Mouse (Mus musculus) olfactory bulb, adult 2 months (tissue): ENCODE measurements around the gene Tnfrsf21. TPM values are rescaled to one million over a fixed set of nuclear protein-coding genes. Genes with fewer than 3 reads are reported as not detected.

Source experiments
- H3K27ac ChIP-seq: fragments of 200-500 bp; 2 replicates; pipeline ENCODE4 v1.5.1; 2012; ENCODE audit warnings: low read depth, low read length; ENCODE audit not compliant: insufficient read depth
- H3K4me1 ChIP-seq: fragments of 200-500 bp; 2 replicates; pipeline ENCODE4 v1.6.1; 2012; ENCODE audit warnings: low read length; ENCODE audit not compliant: control insufficient read depth, insufficient read depth
- H3K4me3 ChIP-seq: fragments of 200-500 bp; 2 replicates; pipeline ENCODE4 v1.5.1; 2012; ENCODE audit warnings: mild to moderate bottlenecking, low read depth, low read length, moderate library complexity; ENCODE audit not compliant: insufficient read depth
- CTCF ChIP-seq: fragments of 200-500 bp; IDR thresholded peaks from 2 replicates; pipeline ENCODE4 v1.5.1; 2012; ENCODE audit warnings: low read depth, mild to moderate bottlenecking, low read length, moderate library complexity; ENCODE audit not compliant: insufficient read depth
- POLR2A ChIP-seq: fragments of 200-500 bp; IDR thresholded peaks from 2 replicates; pipeline ENCODE4 v1.6.1; 2012; ENCODE audit warnings: mild to moderate bottlenecking, low read depth, low read length, moderate library complexity; ENCODE audit not compliant: insufficient read depth
- WGBS: fragments of 180-500 bp; shearing (Covaris S2); methylation state at CpG from one replicate; pipeline ENCODE4 v1.1.7; 2018; 5-methylcytosine and 5-hydroxymethylcytosine counted together
- polyA plus RNA-seq: library from polyadenylated mRNA; stranded (reverse); fragments of >200 nt; gene quantifications from 2 replicates; pipeline ENCODE4 v1.2.4, GENCODE M21; 2012; ENCODE audit warnings: low replicate concordance; ENCODE audit not compliant: missing spikeins, insufficient read depth, insufficient read length

The Tnfrsf21 gene
- not detected in 2 replicates for polyA plus RNA-seq

- Histone ChIP-seq H3K4me3 (peak within 1 kb of the TSS; percentile 71), H3K4me1 (no peaks in the 10 kb centered on the region), H3K27ac (peak within 1 kb of the TSS; percentile 89)
- under 1% methylated on average over 78 of the region's 80 CpGs for WGBS
- peak; percentile 80 for TF ChIP-seq POLR2A
- peak; percentile 74 for TF ChIP-seq CTCF
Observed at GRCm38 (mm10) chr17:43016371-43017331, at the start of gene Tnfrsf21. TSS of gene Tnfrsf21 (plus strand) at chr17:43016555.

- Histone ChIP-seq H3K4me1 (no peaks in the 10 kb centered on the region), H3K4me3 (no peak overlapping the region), H3K27ac (no peak overlapping the region)
- 87% methylated on average over 2 of the region's 2 CpGs for WGBS
- TF ChIP-seq CTCF (no peak), POLR2A (no peak)
Observed at GRCm38 (mm10) chr17:42968174-42968573, 48.2 kb upstream of the Tnfrsf21 start.

- H3K4me3 ChIP-seq: no peak overlapping the region
- TF ChIP-seq CTCF (no peak), POLR2A (no peak)
- WGBS: 76% methylated on average over 18 of the region's 18 CpGs
- H3K4me1 ChIP-seq: no peaks in the 10 kb centered on the region
- no peak overlapping the region for H3K27ac ChIP-seq
Observed at GRCm38 (mm10) chr17:42975312-42975996, 40.9 kb upstream of the Tnfrsf21 start.

- no peaks in the 10 kb centered on the region for H3K4me1 ChIP-seq
- TF ChIP-seq CTCF (no peak), POLR2A (no peak)
- WGBS: 74% methylated on average over 7 of the region's 7 CpGs
- no peak overlapping the region for H3K4me3 ChIP-seq
- no peak overlapping the region for H3K27ac ChIP-seq
Observed at GRCm38 (mm10) chr17:42977766-42978165, 38.6 kb upstream of the Tnfrsf21 start.

GRCm38 (mm10) chr17:42978345-42978744 is 38.0 kb upstream of the Tnfrsf21 start:
- H3K4me3 ChIP-seq: no peak overlapping the region
- TF ChIP-seq CTCF: no peak
- TF ChIP-seq POLR2A: no peak
- 70% methylated on average over 4 of the region's 4 CpGs for WGBS
- no peak overlapping the region for H3K27ac ChIP-seq
- H3K4me1 ChIP-seq: no peaks in the 10 kb centered on the region

- Histone ChIP-seq H3K4me3 (no peak overlapping the region), H3K4me1 (no peaks in the 10 kb centered on the region), H3K27ac (no peak overlapping the region)
- TF ChIP-seq POLR2A (no peak), CTCF (no peak)
- WGBS: 90% methylated on average over 3 of the region's 3 CpGs
Observed at GRCm38 (mm10) chr17:42981806-42982205, 34.5 kb upstream of the Tnfrsf21 start.

- Histone ChIP-seq H3K4me3 (no peak overlapping the region), H3K4me1 (no peaks in the 10 kb centered on the region), H3K27ac (no peak overlapping the region)
- no peak for TF ChIP-seq CTCF
- no peak for TF ChIP-seq POLR2A
- WGBS: 63% methylated on average over 4 of the region's 4 CpGs
Observed at GRCm38 (mm10) chr17:42982568-42982967, 33.8 kb upstream of the Tnfrsf21 start.

GRCm38 (mm10) chr17:42985837-42986589 is 30.3 kb upstream of the Tnfrsf21 start:
- WGBS: 70% methylated on average over 9 of the region's 9 CpGs
- no peak overlapping the region for H3K27ac ChIP-seq
- H3K4me1 ChIP-seq: peaks cover under 1% of the 10 kb centered on the region; the same call in 1 of the 2 replicates
- no peak overlapping the region for H3K4me3 ChIP-seq
- TF ChIP-seq CTCF (no peak), POLR2A (no peak)
